Mouse (Mus musculus) forebrain, embryonic 10.5 days (tissue): ENCODE data around the gene Hs6st2. TPM values are rescaled to one million over a fixed set of nuclear protein-coding genes. Genes with fewer than 3 reads are reported as not detected.

Experiments
- DNase-seq: peaks from one replicate; pipeline ENCODE4 v3.0.0-alpha.2; 2017; ENCODE audit warnings: low spot score; ENCODE audit errors: extremely low spot score
- H3K27ac ChIP-seq: fragments of 300-500 bp; sonication (generic); 2 replicates; pipeline ENCODE4 v1.5.1; 2016; ENCODE audit warnings: mild to moderate bottlenecking
- H3K27me3 ChIP-seq: fragments of 300-500 bp; sonication (generic); 2 replicates; pipeline ENCODE4 v1.6.1; 2016; ENCODE audit warnings: mild to moderate bottlenecking; ENCODE audit not compliant: poor library complexity, severe bottlenecking
- H3K36me3 ChIP-seq: fragments of 300-500 bp; sonication (generic); replicated peaks from 2 replicates; pipeline ENCODE4 v1.6.1; 2016; ENCODE audit warnings: mild to moderate bottlenecking, moderate library complexity
- H3K4me1 ChIP-seq: fragments of 300-500 bp; sonication (generic); 2 replicates; pipeline ENCODE4 v1.6.1; 2016
- H3K4me3 ChIP-seq: fragments of 300-500 bp; sonication (generic); 2 replicates; pipeline ENCODE4 v1.5.1; 2016; ENCODE audit warnings: mild to moderate bottlenecking, moderate library complexity
- H3K9me3 ChIP-seq: fragments of 300-500 bp; sonication (generic); 2 replicates; pipeline ENCODE4 v1.6.1; 2016; ENCODE audit warnings: mild to moderate bottlenecking, moderate library complexity
- WGBS: fragments of 180-500 bp; shearing (Covaris S2); methylation state at CpG from one replicate; pipeline ENCODE4 v1.1.7; 2016; 5-methylcytosine and 5-hydroxymethylcytosine counted together
- polyA plus RNA-seq: library from polyadenylated mRNA; unstranded; fragments of >200 nt; fragmentation: Nextera tagmentation; extraction: Ambion mirVana; gene quantifications from 2 replicates; pipeline ENCODE4 v1.2.1, GENCODE M21; 2016

The Hs6st2 gene
- polyA plus RNA-seq, 1 experiment from 2014 or later, result 23.2 TPM

DNA sequence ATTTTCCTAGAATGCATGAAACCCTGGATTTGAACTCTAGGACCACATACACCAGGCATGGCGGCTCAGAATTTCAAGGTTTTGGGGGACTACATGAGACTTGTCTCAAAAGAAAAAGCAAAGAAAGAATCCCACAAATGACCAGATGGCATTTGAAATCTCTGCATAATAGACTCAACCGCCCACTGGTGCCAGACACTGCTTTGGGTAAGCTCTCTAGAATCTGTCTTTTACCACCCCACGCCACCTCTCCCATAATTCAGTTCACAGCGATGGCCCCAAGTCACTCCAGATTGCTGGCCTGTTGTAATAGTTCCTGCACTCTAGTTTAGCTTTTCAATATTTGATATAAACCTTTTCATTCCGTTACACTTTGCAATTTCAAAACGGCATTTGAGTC, 146.4 kb downstream of the Hs6st2 start:
- H3K36me3 ChIP-seq, result no peaks in the 10 kb centered on the region
- no peaks in the 10 kb centered on the region for H3K9me3 ChIP-seq
- no peak overlapping the region for H3K4me3 ChIP-seq
- no peaks in the 10 kb centered on the region for H3K4me1 ChIP-seq
- DNase-seq, result no peak
- H3K27me3 ChIP-seq, result peaks cover 6% of the 10 kb centered on the region
- no peak overlapping the region for H3K27ac ChIP-seq
- WGBS, result 87% methylated on average over 6 of the region's 6 CpGs

DNA sequence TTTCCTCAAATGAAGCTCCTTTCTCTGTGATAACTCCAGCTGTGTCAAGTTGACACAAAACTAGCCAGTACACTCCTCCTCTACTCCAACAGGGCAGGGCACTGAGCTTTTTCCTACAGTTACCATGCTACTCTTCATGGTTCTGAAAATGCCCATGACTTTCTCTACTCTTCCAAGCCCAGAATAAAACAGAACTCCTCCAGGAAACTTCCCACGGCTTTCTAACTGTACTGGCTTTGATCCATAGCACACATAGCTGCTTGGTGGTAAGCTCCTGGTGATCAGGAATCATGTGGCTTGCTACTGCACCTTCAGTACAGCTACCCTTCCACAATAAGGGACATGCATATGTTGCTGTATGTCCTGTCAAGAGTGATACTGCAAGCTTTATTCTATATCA, 150.5 kb downstream of the Hs6st2 start:
- no peaks in the 10 kb centered on the region for H3K4me1 ChIP-seq
- no peak overlapping the region for H3K27ac ChIP-seq
- 75% methylated on average over 1 of the region's 1 CpGs for WGBS

DNA sequence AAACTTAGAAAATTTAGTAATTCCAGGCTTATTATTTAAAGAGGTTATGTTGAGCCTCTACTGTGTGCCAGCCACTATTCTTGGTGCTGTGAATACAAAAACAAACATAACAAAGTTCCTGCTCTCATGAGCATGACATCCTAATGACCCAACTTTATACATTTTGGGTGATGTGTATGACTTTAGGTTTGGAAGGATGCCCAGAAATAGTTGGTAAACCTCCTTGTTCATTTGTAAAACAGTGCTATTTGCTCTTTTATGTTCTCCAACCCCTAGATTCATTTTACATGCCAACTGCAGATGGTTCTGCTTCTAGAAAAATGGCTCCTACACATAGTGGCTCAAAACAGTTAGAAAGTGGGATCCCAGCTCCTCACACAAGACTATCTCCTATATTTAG, 153.1 kb downstream of the Hs6st2 start:
- Histone ChIP-seq H3K4me1 (no peaks in the 10 kb centered on the region), H3K4me3 (no peak overlapping the region), H3K27ac (no peak overlapping the region), H3K9me3 (no peaks in the 10 kb centered on the region), H3K27me3 (peaks cover 3% of the 10 kb centered on the region), H3K36me3 (no peaks in the 10 kb centered on the region)
- DNase-seq, result no peak

More for the DNA sequence above, 150.5 kb downstream of the Hs6st2 start:
- Histone ChIP-seq H3K9me3 (no peaks in the 10 kb centered on the region), H3K36me3 (no peaks in the 10 kb centered on the region), H3K27me3 (peaks cover 3% of the 10 kb centered on the region; the same call in 1 of the 2 replicates), H3K4me3 (no peak overlapping the region)
- DNase-seq, result no peak

DNA sequence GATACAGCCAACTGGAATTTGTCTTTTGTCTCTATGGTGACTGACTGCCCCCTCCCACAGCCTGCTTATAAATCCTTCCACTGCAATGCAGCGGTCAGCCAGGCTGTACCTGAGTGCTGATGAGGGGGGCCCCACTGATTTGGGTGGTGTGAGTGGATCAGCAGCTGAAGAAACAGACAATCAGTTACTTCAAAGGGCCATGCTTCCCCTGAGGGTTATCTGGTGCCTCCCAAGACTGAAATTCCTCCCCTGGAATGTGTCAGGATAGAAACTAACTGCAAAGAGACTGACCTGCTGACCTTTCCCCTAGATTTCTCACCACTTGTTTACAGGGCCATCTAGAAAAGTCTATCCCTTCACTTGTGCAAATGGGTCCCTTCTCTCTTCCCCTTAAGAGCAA, 166.8 kb downstream of the Hs6st2 start:
- 42% methylated on average over 1 of the region's 1 CpGs for WGBS
- H3K36me3 ChIP-seq, result no peaks in the 10 kb centered on the region
- no peak overlapping the region for H3K4me3 ChIP-seq
- no peak overlapping the region for H3K27ac ChIP-seq
- H3K9me3 ChIP-seq, result no peaks in the 10 kb centered on the region
- DNase-seq, result no peak
- peaks cover 20% of the 10 kb centered on the region for H3K27me3 ChIP-seq
- peaks cover 7% of the 10 kb centered on the region for H3K4me1 ChIP-seq

DNA sequence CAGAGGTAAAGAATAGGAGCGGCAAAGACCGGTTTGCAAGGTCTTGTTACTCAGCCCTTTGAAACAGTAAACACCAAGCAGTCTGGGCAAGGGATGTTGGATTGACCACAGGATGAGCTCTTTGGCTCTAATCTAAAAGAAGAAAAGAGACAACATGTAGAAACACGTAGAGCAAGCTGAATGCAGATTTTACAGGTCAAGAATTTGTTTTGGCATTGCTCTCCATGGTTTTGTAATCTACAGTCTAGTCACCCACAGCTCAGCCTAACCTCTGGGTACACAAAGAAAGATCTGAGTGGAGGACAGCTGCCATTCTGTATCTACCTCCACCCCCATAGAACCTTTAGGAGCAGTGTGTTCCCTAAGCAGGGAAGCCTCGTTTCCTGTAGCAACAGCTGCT, 175.1 kb downstream of the Hs6st2 start:
- 66% methylated on average over 4 of the region's 4 CpGs for WGBS
- Histone ChIP-seq H3K36me3 (no peaks in the 10 kb centered on the region), H3K27ac (no peak overlapping the region), H3K27me3 (peaks cover 55% of the 10 kb centered on the region), H3K4me1 (peaks cover 36% of the 10 kb centered on the region), H3K9me3 (no peaks in the 10 kb centered on the region), H3K4me3 (no peak overlapping the region)
- no peak for DNase-seq

DNA sequence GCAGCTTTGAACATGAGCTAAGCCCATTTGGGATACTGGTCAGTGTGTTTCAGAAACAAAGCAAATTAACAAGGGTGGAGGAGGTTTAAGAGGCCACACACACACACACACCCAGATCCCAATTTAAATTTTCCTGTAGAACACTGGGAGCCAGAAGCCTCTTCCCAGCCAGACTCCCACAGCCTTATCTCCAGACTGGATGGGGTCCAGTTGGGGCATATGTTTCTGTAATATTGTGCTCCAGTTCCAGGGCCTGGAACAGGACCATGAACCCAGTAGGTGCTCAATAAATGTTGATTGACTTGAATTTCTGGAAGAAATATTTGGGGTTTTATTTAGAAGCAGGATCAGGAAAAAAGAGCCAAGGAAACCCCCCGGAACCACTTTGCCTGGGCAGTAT, 176.0 kb downstream of the Hs6st2 start:
- Histone ChIP-seq H3K27ac (no peak overlapping the region), H3K4me1 (peaks cover 36% of the 10 kb centered on the region), H3K9me3 (no peaks in the 10 kb centered on the region), H3K27me3 (peaks cover 58% of the 10 kb centered on the region), H3K4me3 (no peak overlapping the region), H3K36me3 (no peaks in the 10 kb centered on the region)
- WGBS, result 85% methylated on average over 1 of the region's 1 CpGs
- DNase-seq, result no peak

DNA sequence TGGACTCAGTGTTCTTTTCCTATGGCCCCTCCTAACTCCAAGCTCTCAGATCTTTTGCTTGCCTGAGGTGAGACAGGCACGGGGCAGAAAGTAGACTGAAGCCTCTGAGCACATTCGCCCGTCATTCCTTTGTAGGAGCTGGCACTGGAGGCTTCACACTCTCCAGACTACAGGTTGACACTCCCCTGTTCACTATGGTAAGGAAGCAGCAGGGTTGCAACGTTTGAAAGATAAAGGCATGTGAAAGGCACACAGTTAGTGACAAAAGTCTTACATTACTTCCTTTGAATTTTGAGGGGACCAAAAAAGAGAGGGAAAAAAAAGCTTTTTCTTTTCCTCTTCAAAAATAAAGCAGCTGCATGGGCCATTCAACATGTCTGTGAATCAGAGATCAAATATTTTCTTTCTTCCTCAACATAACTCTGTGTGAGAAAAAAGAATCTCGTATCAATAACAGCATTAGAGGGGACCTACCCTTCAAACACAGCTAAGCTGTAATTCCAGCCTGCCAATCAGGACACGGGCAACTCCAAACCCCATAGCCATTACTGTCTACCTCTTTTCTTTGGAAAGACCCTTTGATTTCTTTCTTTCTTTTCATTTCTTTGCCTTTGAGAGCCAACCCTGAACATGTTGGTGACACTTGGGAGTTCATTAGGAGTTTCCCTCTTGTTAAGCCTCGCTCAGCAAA, 177.7 kb downstream of the Hs6st2 start:
- Histone ChIP-seq H3K27ac (0 out of 2 replicates have a peak overlapping the region, but pooled peaks have one; percentile 44), H3K36me3 (no peaks in the 10 kb centered on the region), H3K9me3 (no peaks in the 10 kb centered on the region), H3K4me1 (peaks cover 36% of the 10 kb centered on the region), H3K27me3 (peaks cover 49% of the 10 kb centered on the region), H3K4me3 (no peak overlapping the region)
- 43% methylated on average over 7 of the region's 7 CpGs for WGBS
- DNase-seq, result no peak

DNA sequence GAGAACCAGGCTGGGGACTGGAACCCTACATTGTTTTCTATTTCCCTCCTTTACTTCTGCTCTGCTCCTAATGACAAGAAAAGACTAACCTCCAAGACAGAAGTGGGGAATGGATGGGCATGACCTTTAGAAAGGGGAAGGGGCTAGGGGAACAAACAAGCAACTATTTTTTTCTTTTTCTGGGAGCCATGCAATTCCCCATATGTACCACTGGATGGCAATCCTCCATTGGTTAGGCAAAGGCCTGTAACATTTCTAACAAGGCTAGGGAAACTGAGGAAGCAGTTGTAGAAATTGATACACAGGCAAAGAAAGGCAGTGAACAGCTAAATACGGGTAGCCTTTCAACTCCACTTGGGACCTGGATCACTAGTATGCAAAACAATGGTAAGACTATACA, 183.8 kb downstream of the Hs6st2 start:
- no peaks in the 10 kb centered on the region for H3K4me1 ChIP-seq
- no peaks in the 10 kb centered on the region for H3K36me3 ChIP-seq
- H3K4me3 ChIP-seq, result no peak overlapping the region
- H3K9me3 ChIP-seq, result no peaks in the 10 kb centered on the region
- peaks cover 35% of the 10 kb centered on the region for H3K27me3 ChIP-seq
- no peak overlapping the region for H3K27ac ChIP-seq
- WGBS, result 41% methylated on average over 1 of the region's 1 CpGs
- DNase-seq, result no peak

DNA sequence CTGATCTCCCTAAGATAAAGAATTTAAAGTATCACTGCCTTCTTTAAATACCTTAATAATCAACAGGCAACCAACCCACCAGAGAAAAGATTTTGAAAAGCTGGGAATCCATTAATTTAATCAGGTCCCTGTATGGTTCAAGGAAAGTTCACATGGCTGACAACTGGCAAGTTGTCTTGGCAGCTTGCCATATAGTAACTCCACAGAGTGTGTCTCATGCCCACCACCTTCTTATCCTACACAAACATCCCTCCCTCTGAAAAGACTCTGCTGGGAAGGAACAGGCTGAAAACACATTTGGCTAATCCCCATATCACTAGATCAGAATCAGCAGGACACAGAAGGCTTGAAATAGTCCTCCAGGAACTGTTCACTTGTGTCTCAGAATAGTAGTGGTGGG, 193.3 kb downstream of the Hs6st2 start:
- H3K27me3 ChIP-seq, result peaks cover 42% of the 10 kb centered on the region
- DNase-seq, result no peak
- H3K9me3 ChIP-seq, result no peaks in the 10 kb centered on the region
- no peaks in the 10 kb centered on the region for H3K36me3 ChIP-seq
- no peak overlapping the region for H3K27ac ChIP-seq
- no peaks in the 10 kb centered on the region for H3K4me1 ChIP-seq
- H3K4me3 ChIP-seq, result no peak overlapping the region

DNA sequence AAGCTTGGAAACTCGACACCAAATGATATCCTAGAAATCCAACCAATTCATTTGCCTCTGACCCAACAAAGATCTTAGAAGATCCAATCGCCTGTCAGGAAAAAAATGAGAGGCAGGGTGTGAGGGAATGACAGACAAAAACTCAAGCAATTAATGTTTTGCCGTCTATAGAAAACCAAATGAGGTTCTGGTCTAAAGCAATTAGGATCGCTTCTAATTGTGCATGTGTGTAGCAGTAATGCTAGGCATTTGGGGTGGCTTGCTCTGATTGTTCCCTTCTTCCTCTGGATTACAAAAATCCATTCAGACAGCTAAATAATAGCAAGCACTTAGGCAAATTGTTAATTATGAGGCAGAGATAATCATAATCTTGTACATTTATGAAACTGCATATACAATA, 212.2 kb downstream of the Hs6st2 start:
- Histone ChIP-seq H3K4me1 (peaks cover 25% of the 10 kb centered on the region), H3K36me3 (no peaks in the 10 kb centered on the region), H3K9me3 (no peaks in the 10 kb centered on the region), H3K4me3 (no peak overlapping the region), H3K27me3 (peaks cover 38% of the 10 kb centered on the region), H3K27ac (no peak overlapping the region)
- no peak for DNase-seq
- 62% methylated on average over 4 of the region's 4 CpGs for WGBS

DNA sequence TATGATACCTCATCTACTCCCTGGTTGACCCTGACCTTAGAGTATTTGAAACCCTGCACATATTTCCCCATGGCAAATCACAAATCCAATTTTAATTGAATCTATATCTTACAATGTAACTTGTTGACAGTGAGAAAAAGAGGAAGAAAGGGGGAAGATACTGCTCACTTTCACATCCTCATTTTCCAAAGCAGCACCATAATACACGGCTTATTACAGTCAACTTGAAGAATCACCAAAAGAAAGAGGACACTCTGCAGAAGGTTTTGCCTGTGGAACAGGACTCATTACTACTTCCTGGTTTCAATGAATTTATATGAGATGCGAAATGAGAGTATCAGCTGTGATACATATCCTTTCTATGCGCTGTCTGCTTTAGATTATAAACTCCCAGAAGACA, 220.2 kb downstream of the Hs6st2 start:
- no peaks in the 10 kb centered on the region for H3K4me1 ChIP-seq
- H3K36me3 ChIP-seq, result no peaks in the 10 kb centered on the region
- H3K4me3 ChIP-seq, result no peak overlapping the region
- no peak overlapping the region for H3K27ac ChIP-seq
- H3K9me3 ChIP-seq, result no peaks in the 10 kb centered on the region
- no peak for DNase-seq
- peaks cover 42% of the 10 kb centered on the region for H3K27me3 ChIP-seq
- 90% methylated on average over 3 of the region's 3 CpGs for WGBS

DNA sequence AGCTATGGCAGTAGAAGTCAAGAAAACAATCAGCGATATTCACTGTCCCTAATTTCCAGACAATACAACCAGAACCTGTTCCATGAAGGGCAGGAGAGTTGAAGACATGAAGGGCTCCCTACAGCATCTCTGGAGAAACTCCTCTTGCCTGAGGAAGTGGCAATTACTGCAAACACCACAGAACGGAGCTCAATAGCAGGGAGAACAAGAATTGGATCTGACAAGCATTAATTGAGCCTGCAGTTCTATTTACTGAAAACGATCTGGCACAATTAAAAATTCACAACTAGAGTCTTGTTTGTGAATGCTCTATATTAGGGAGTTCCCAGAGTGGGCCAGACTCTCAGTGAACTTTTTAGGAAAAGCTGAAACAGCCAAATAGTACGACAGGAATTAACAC, 238.3 kb downstream of the Hs6st2 start:
- Histone ChIP-seq H3K36me3 (no peaks in the 10 kb centered on the region), H3K27ac (no peak overlapping the region), H3K9me3 (no peaks in the 10 kb centered on the region), H3K27me3 (no peaks in the 10 kb centered on the region), H3K4me1 (no peaks in the 10 kb centered on the region), H3K4me3 (no peak overlapping the region)
- DNase-seq, result no peak
- WGBS, result 74% methylated on average over 4 of the region's 4 CpGs

DNA sequence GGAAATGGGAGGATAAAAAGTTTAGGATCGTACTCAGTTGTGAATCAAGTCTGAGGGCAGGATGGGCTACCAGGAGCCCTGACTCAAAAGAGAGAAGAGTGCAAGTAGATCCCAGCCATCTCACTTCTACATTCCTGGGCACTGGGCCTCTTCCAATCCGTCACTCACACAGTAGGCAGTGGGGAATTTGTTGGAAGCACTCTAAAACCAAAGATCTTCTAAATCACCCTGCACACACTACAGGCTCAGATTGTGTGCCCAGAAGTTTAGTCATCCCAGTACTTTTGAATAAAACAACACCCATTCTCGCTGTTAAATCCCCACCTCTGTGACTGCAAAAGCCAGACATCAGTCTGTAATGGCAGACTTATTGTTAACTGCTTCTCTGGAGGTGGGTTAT, 249.9 kb downstream of the Hs6st2 start:
- H3K27ac ChIP-seq, result no peak overlapping the region
- no peak for DNase-seq
- H3K27me3 ChIP-seq, result peaks cover 10% of the 10 kb centered on the region; the same call in 1 of the 2 replicates
- H3K4me3 ChIP-seq, result no peak overlapping the region
- H3K9me3 ChIP-seq, result no peaks in the 10 kb centered on the region
- H3K4me1 ChIP-seq, result no peaks in the 10 kb centered on the region
- H3K36me3 ChIP-seq, result no peaks in the 10 kb centered on the region
- 73% methylated on average over 3 of the region's 3 CpGs for WGBS

DNA sequence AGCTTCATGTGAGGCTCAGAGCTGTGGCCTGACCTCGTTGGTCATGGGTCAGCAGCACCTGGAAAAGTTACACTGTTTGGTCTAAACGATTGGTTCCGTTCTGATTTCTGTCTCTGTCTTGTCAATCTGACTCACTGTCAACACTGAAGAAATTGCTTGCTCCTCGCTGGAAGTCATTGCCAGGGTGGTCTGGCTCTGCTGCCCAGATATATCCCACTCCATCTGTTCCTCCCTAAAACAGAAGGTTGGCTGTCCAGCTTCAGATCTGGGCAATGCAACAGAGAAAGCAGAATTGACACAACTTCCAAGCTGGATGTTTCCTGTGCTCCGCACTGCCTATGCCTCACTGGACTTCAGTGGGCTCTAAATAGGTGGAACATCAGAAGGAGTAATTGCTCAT, 256.6 kb downstream of the Hs6st2 start:
- no peak overlapping the region for H3K27ac ChIP-seq
- no peaks in the 10 kb centered on the region for H3K4me1 ChIP-seq
- H3K36me3 ChIP-seq, result no peaks in the 10 kb centered on the region
- H3K27me3 ChIP-seq, result peaks cover 20% of the 10 kb centered on the region
- no peak overlapping the region for H3K4me3 ChIP-seq
- no peak for DNase-seq
- WGBS, result 83% methylated on average over 5 of the region's 5 CpGs
- H3K9me3 ChIP-seq, result no peaks in the 10 kb centered on the region
